In genomic region chr7:24664301-24664700, GRCm38 (mm10) we compare ENCODE assay signal across 42 mouse cellular contexts. TPM values are rescaled to one million over a fixed set of nuclear protein-coding genes. Genes with fewer than 3 reads are reported as not detected.
"Had no signal": no experiment of that assay in that cellular context is flagged by ENCODE, and none has a peak within 500 bp of the region (broad histone marks: within the 10 kb centered on the region; RNA-seq: fewer than 3 reads in every experiment).

No protein-coding gene starts in this region.

- ATAC-seq: hindbrain, postnatal 0 days; intestine, embryonic 16.5 days had no signal

- H3K36me3 ChIP-seq: heart, embryonic 13.5 days; heart, embryonic 15.5 days; hindbrain, embryonic 13.5 days; hindbrain, embryonic 15.5 days; kidney, embryonic 15.5 days; limb, embryonic 10.5 days; limb, embryonic 12.5 days; liver, embryonic 13.5 days; liver, embryonic 15.5 days had no signal

- DNase-seq: gastrocnemius, postnatal 14 days; gastrocnemius, postnatal 36 days; heart, adult 18-20 months; heart, postnatal 14 days; heart, postnatal 36 days; kidney, adult 11 months; kidney, adult 2 months; kidney, adult 9 months; kidney, postnatal 14 days; kidney, postnatal 36 days; layer of hippocampus, adult 9-11 months; liver; liver, embryonic 13.5 days had no signal

- H3K9me3 ChIP-seq: heart, embryonic 13.5 days; heart, embryonic 15.5 days; hindbrain, embryonic 13.5 days; hindbrain, embryonic 15.5 days; kidney, embryonic 15.5 days; limb, embryonic 10.5 days; limb, embryonic 12.5 days; liver, embryonic 13.5 days; liver, embryonic 15.5 days had no signal

- H3K4me1 ChIP-seq: heart, embryonic 13.5 days; heart, embryonic 15.5 days; hindbrain, embryonic 13.5 days; kidney, embryonic 15.5 days; limb, embryonic 10.5 days; limb, embryonic 12.5 days had no signal

- H3K9ac ChIP-seq: heart, embryonic 13.5 days; heart, embryonic 15.5 days; hindbrain, embryonic 13.5 days; hindbrain, embryonic 15.5 days; kidney, embryonic 15.5 days; limb, embryonic 12.5 days; liver, embryonic 13.5 days; liver, embryonic 15.5 days had no signal

- H3K27me3 ChIP-seq: heart, embryonic 13.5 days; heart, embryonic 15.5 days; hindbrain, embryonic 13.5 days; hindbrain, embryonic 15.5 days; kidney, embryonic 15.5 days; limb, embryonic 12.5 days; liver, embryonic 13.5 days; liver, embryonic 15.5 days had no signal

- H3K4me3 ChIP-seq: heart, embryonic 13.5 days; heart, embryonic 15.5 days; hindbrain, embryonic 13.5 days; hindbrain, embryonic 15.5 days; kidney, embryonic 15.5 days; left cerebral cortex, adult 2 months; limb, embryonic 10.5 days; limb, embryonic 12.5 days; liver, embryonic 13.5 days; liver, embryonic 15.5 days had no signal

- H3K27ac ChIP-seq: heart, embryonic 13.5 days; heart, embryonic 15.5 days; hindbrain, embryonic 13.5 days; hindbrain, embryonic 15.5 days; hindbrain, postnatal 0 days; kidney, embryonic 15.5 days; kidney, postnatal 0 days; left cerebral cortex, adult 2 months; limb, embryonic 10.5 days; limb, embryonic 12.5 days; liver, embryonic 13.5 days; liver, embryonic 15.5 days had no signal

RNA-seq across cellular contexts. Expression of gene Tex101, which starts 12.2 kb away (rescaled TPM):
- total RNA-seq: gastrocnemius, adult 18-20 months; gastrocnemius, adult 8-10 months; gastrocnemius, postnatal 14 days; gastrocnemius, postnatal 36 days; heart, adult 18-20 months; heart, adult 8-10 months; heart, postnatal 14 days; heart, postnatal 36 days; hematopoietic stem cell, adult 5-6 weeks; hindbrain, postnatal 0 days; layer of hippocampus, adult 18-20 months; layer of hippocampus, adult 8-10 months; layer of hippocampus, postnatal 25 days; left cerebral cortex, adult 2 months; left cerebral cortex, postnatal 14 days; left cerebral cortex, postnatal 36 days had no signal
- polyA plus RNA-seq: gonadal fat pad, adult 2 months; heart, embryonic 11.5 days; heart, embryonic 13.5 days; heart, embryonic 15.5 days; heart, postnatal 0 days; hindbrain, embryonic 11.5 days; hindbrain, embryonic 13.5 days; hindbrain, embryonic 15.5 days; hindbrain, postnatal 0 days; intestine, embryonic 14.5 days; kidney, adult 2 months; kidney, embryonic 15.5 days; kidney, postnatal 0 days; large intestine, adult 2 months; limb, embryonic 10.5 days; limb, embryonic 12.5 days; limb, embryonic 14.5 days; liver, embryonic 11.5 days; liver, embryonic 13.5 days had no signal

RNA-seq across cellular contexts. Expression of gene Lypd3, which starts 28.0 kb away (rescaled TPM):
- total RNA-seq: gastrocnemius, adult 18-20 months; gastrocnemius, adult 8-10 months; gastrocnemius, postnatal 14 days; gastrocnemius, postnatal 36 days; heart, adult 18-20 months; heart, adult 8-10 months; heart, postnatal 14 days; heart, postnatal 36 days; hematopoietic stem cell, adult 5-6 weeks had no signal
- polyA plus RNA-seq: heart, postnatal 0 days; hindbrain, embryonic 13.5 days; liver, embryonic 13.5 days; liver, embryonic 15.5 days had no signal

RNA-seq across cellular contexts. Expression of gene BC049730, which starts 44.7 kb away (rescaled TPM):
- total RNA-seq: gastrocnemius, adult 18-20 months; gastrocnemius, adult 8-10 months; gastrocnemius, postnatal 14 days; gastrocnemius, postnatal 36 days; heart, adult 18-20 months; heart, adult 8-10 months; heart, postnatal 14 days; heart, postnatal 36 days; hematopoietic stem cell, adult 5-6 weeks; hindbrain, postnatal 0 days; layer of hippocampus, adult 18-20 months; layer of hippocampus, adult 8-10 months; layer of hippocampus, postnatal 25 days; left cerebral cortex, adult 2 months; left cerebral cortex, postnatal 14 days; left cerebral cortex, postnatal 36 days had no signal
- polyA plus RNA-seq: heart, embryonic 11.5 days; heart, embryonic 13.5 days; heart, embryonic 15.5 days; heart, postnatal 0 days; hindbrain, embryonic 11.5 days; hindbrain, embryonic 13.5 days; hindbrain, embryonic 15.5 days; hindbrain, postnatal 0 days; intestine, embryonic 14.5 days; intestine, embryonic 16.5 days; kidney, adult 2 months; kidney, embryonic 15.5 days; kidney, postnatal 0 days; large intestine, adult 2 months; limb, embryonic 10.5 days; limb, embryonic 12.5 days; limb, embryonic 14.5 days; liver, embryonic 11.5 days; liver, embryonic 13.5 days; liver, embryonic 15.5 days had no signal

RNA-seq across cellular contexts. Expression of gene Phldb3, which starts 53.7 kb away (rescaled TPM):
- total RNA-seq: left cerebral cortex, adult 2 months had no signal
- polyA plus RNA-seq: heart, embryonic 13.5 days; heart, postnatal 0 days; hindbrain, embryonic 13.5 days; hindbrain, embryonic 15.5 days; hindbrain, postnatal 0 days had no signal
